Mouse (Mus musculus) E14TG2a.4 (cell line): ENCODE data around the gene Atg9a.

ENCODE experiments used
- CTCF ChIP-seq: conservative IDR thresholded peaks from 2 replicates; pipeline ENCODE4 v1.5.1; 2014; ENCODE audit warnings: low read length
- NANOG ChIP-seq: IDR thresholded peaks from 2 replicates; pipeline ENCODE4 v1.6.1; 2014; ENCODE audit warnings: borderline replicate concordance, low read length, mixed read lengths

- TF ChIP-seq CTCF (no peak), NANOG (no peak)
Measured at GRCm38 (mm10) chr1:75225473-75225872, 33.5 kb upstream of the Atg9a start.
